Mouse (Mus musculus): ENCODE results near the gene Commd2. TPM values are rescaled to one million over a fixed set of nuclear protein-coding genes. Genes with fewer than 3 reads are reported as not detected.

The Commd2 gene
- polyA plus RNA-seq, 1 experiment, result 52.9 TPM

- Histone ChIP-seq H3K36me3 (ENCODE audit: control insufficient read depth, insufficient read depth) (no peaks in the 10 kb centered on the region), H3K4me3 (ENCODE audit: insufficient read depth, poor library complexity, severe bottlenecking) (no peak overlapping the region), H3K27me3 (ENCODE audit: control insufficient read depth, insufficient read depth, insufficient read length) (no peaks in the 10 kb centered on the region), H3K79me3 (ENCODE audit: low read depth) (no peaks in the 10 kb centered on the region), H3K79me2 (ENCODE audit: control insufficient read depth, insufficient read depth) (no peaks in the 10 kb centered on the region), H3ac (ENCODE audit: control insufficient read depth, insufficient read length, low read depth) (no peak overlapping the region)
- TF ChIP-seq CEBPB (IDR thresholded peaks at IDR 0.05; ENCODE audit: low read depth), result no peak
- TF ChIP-seq MYOD1 (IDR thresholded peaks at IDR 0.05; ENCODE audit: control insufficient read depth, insufficient read length, low read depth), result no peak
- TF ChIP-seq USF1 (IDR thresholded peaks at IDR 0.05; ENCODE audit: low read depth), result no peak
- no peak for TF ChIP-seq MYOG (IDR thresholded peaks at IDR 0.05; ENCODE audit: control insufficient read depth, extremely low read depth, insufficient read length)
- no peak for TF ChIP-seq FOSL1 (IDR thresholded peaks at IDR 0.05; ENCODE audit: insufficient read depth, low read length, poor library complexity, severe bottlenecking)
- no peak for TF ChIP-seq CTCF (IDR thresholded peaks at IDR 0.05; ENCODE audit: control insufficient read depth, insufficient read depth, insufficient read length)
- no peak for TF ChIP-seq MAX (IDR thresholded peaks at IDR 0.05)
These were observed 39.0 kb downstream of the Commd2 start for GRCm38 (mm10) chr3:57612430-57612997.

DNA sequence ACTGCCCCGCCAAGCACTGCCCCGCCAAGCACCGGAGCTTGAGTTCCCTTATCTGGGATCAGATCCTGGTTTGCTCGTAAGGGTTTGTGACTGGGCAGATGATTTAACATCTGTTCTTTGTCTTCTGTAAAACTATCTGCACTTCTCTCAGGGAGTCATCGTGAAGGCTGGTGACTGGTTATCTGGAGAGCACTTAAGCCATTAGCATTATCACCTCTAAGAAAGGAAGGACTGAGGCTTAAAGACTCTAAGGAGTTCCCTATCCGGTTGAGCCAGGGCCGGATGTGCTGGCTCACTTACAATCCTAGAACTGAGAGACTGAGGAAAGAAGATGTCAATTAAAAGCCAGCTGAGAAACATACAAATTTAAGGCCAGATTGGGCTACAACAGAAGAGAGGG, 39.7 kb downstream of the Commd2 start:
- Histone ChIP-seq H3K79me2 (ENCODE audit: control insufficient read depth, insufficient read depth) (no peaks in the 10 kb centered on the region), H3K27me3 (ENCODE audit: control insufficient read depth, insufficient read depth, insufficient read length) (no peaks in the 10 kb centered on the region), H3ac (ENCODE audit: control insufficient read depth, insufficient read length, low read depth) (no peak overlapping the region), H3K4me3 (ENCODE audit: insufficient read depth, poor library complexity, severe bottlenecking) (no peak overlapping the region), H3K36me3 (ENCODE audit: control insufficient read depth, insufficient read depth) (no peaks in the 10 kb centered on the region), H3K79me3 (ENCODE audit: low read depth) (no peaks in the 10 kb centered on the region)
- TF ChIP-seq MAX (IDR thresholded peaks at IDR 0.05) (no peak), FOSL1 (IDR thresholded peaks at IDR 0.05; ENCODE audit: insufficient read depth, low read length, poor library complexity, severe bottlenecking) (no peak), MYOG (IDR thresholded peaks at IDR 0.05; ENCODE audit: control insufficient read depth, extremely low read depth, insufficient read length) (no peak), MYOD1 (IDR thresholded peaks at IDR 0.05; ENCODE audit: control insufficient read depth, insufficient read length, low read depth) (no peak), CEBPB (IDR thresholded peaks at IDR 0.05; ENCODE audit: low read depth) (no peak), CTCF (IDR thresholded peaks at IDR 0.05; ENCODE audit: control insufficient read depth, insufficient read depth, insufficient read length) (no peak), USF1 (IDR thresholded peaks at IDR 0.05; ENCODE audit: low read depth) (no peak)

DNA sequence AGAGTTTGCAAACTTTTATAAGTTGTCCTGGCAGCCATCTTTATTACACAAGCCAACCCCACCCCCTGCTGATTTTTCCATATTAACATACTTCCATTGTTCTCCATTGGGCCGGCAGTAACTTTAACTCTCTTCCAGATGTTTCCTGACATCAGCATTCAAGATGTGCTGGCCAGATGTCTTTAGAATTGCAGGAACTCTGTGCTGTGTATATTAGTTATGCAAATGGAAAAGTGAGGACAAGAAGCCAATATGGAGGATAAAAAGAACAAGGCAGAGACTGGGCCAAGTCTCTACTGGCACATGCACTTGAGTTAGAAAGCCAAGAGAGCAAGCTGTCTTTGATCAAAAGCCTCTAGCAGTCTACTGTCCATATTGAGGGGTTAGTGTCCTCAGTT, 46.9 kb downstream of the Commd2 start:
- H3K4me3 ChIP-seq (ENCODE audit: insufficient read depth, poor library complexity, severe bottlenecking), result no peak overlapping the region
- H3K79me3 ChIP-seq (ENCODE audit: low read depth), result no peaks in the 10 kb centered on the region
- TF ChIP-seq MYOD1 (IDR thresholded peaks at IDR 0.05; ENCODE audit: control insufficient read depth, insufficient read length, low read depth), result no peak
- no peak for TF ChIP-seq MAX (IDR thresholded peaks at IDR 0.05)
- TF ChIP-seq CTCF (IDR thresholded peaks at IDR 0.05; ENCODE audit: control insufficient read depth, insufficient read depth, insufficient read length), result no peak
- no peak for TF ChIP-seq USF1 (IDR thresholded peaks at IDR 0.05; ENCODE audit: low read depth)
- TF ChIP-seq CEBPB (IDR thresholded peaks at IDR 0.05; ENCODE audit: low read depth), result no peak
- no peak for TF ChIP-seq MYOG (IDR thresholded peaks at IDR 0.05; ENCODE audit: control insufficient read depth, extremely low read depth, insufficient read length)
- TF ChIP-seq FOSL1 (IDR thresholded peaks at IDR 0.05; ENCODE audit: insufficient read depth, low read length, poor library complexity, severe bottlenecking), result no peak
- H3K79me2 ChIP-seq (ENCODE audit: control insufficient read depth, insufficient read depth), result no peaks in the 10 kb centered on the region
- no peak overlapping the region for H3ac ChIP-seq (ENCODE audit: control insufficient read depth, insufficient read length, low read depth)
- no peaks in the 10 kb centered on the region for H3K27me3 ChIP-seq (ENCODE audit: control insufficient read depth, insufficient read depth, insufficient read length)
- no peaks in the 10 kb centered on the region for H3K36me3 ChIP-seq (ENCODE audit: control insufficient read depth, insufficient read depth)

- no peaks in the 10 kb centered on the region for H3K79me3 ChIP-seq (ENCODE audit: low read depth)
- TF ChIP-seq CTCF (IDR thresholded peaks at IDR 0.05; ENCODE audit: control insufficient read depth, insufficient read depth, insufficient read length) (no peak), MAX (IDR thresholded peaks at IDR 0.05) (no peak), FOSL1 (IDR thresholded peaks at IDR 0.05; ENCODE audit: insufficient read depth, low read length, poor library complexity, severe bottlenecking) (no peak), CEBPB (IDR thresholded peaks at IDR 0.05; ENCODE audit: low read depth) (no peak), MYOG (IDR thresholded peaks at IDR 0.05; ENCODE audit: control insufficient read depth, extremely low read depth, insufficient read length) (no peak), MYOD1 (IDR thresholded peaks at IDR 0.05; ENCODE audit: control insufficient read depth, insufficient read length, low read depth) (no peak), USF1 (IDR thresholded peaks at IDR 0.05; ENCODE audit: low read depth) (no peak)
These were observed 47.5 kb downstream of the Commd2 start for GRCm38 (mm10) chr3:57603891-57604617.

GRCm38 (mm10) chr3:57602610-57603009, 48.9 kb downstream of the Commd2 start:
- TF ChIP-seq CTCF (IDR thresholded peaks at IDR 0.05; ENCODE audit: control insufficient read depth, insufficient read depth, insufficient read length), result no peak
- no peak for TF ChIP-seq USF1 (IDR thresholded peaks at IDR 0.05; ENCODE audit: low read depth)
- TF ChIP-seq CEBPB (IDR thresholded peaks at IDR 0.05; ENCODE audit: low read depth), result no peak
- TF ChIP-seq MYOG (IDR thresholded peaks at IDR 0.05; ENCODE audit: control insufficient read depth, extremely low read depth, insufficient read length), result no peak
- no peak for TF ChIP-seq FOSL1 (IDR thresholded peaks at IDR 0.05; ENCODE audit: insufficient read depth, low read length, poor library complexity, severe bottlenecking)
- TF ChIP-seq MYOD1 (IDR thresholded peaks at IDR 0.05; ENCODE audit: control insufficient read depth, insufficient read length, low read depth), result no peak
- Histone ChIP-seq H3K4me3 (ENCODE audit: insufficient read depth, poor library complexity, severe bottlenecking) (no peak overlapping the region), H3K27me3 (ENCODE audit: control insufficient read depth, insufficient read depth, insufficient read length) (no peaks in the 10 kb centered on the region), H3K79me2 (ENCODE audit: control insufficient read depth, insufficient read depth) (no peaks in the 10 kb centered on the region), H3K36me3 (ENCODE audit: control insufficient read depth, insufficient read depth) (no peaks in the 10 kb centered on the region), H3K79me3 (ENCODE audit: low read depth) (no peaks in the 10 kb centered on the region), H3ac (ENCODE audit: control insufficient read depth, insufficient read length, low read depth) (no peak overlapping the region)

More at GRCm38 (mm10) chr3:57603891-57604617, 47.5 kb downstream of the Commd2 start:
- Histone ChIP-seq H3K27me3 (ENCODE audit: control insufficient read depth, insufficient read depth, insufficient read length) (no peaks in the 10 kb centered on the region), H3K4me3 (ENCODE audit: insufficient read depth, poor library complexity, severe bottlenecking) (no peak overlapping the region), H3K36me3 (ENCODE audit: control insufficient read depth, insufficient read depth) (no peaks in the 10 kb centered on the region), H3ac (ENCODE audit: control insufficient read depth, insufficient read length, low read depth) (no peak overlapping the region), H3K79me2 (ENCODE audit: control insufficient read depth, insufficient read depth) (no peaks in the 10 kb centered on the region)

Measured in C2C12 (cell line).